Mouse (Mus musculus): ENCODE measurements around the gene Appbp2. TPM values are rescaled to one million over a fixed set of nuclear protein-coding genes. Genes with fewer than 3 reads are reported as not detected.

The Appbp2 gene
- polyA plus RNA-seq, 1 experiment from 2014 or later = 37.3 TPM

DNA sequence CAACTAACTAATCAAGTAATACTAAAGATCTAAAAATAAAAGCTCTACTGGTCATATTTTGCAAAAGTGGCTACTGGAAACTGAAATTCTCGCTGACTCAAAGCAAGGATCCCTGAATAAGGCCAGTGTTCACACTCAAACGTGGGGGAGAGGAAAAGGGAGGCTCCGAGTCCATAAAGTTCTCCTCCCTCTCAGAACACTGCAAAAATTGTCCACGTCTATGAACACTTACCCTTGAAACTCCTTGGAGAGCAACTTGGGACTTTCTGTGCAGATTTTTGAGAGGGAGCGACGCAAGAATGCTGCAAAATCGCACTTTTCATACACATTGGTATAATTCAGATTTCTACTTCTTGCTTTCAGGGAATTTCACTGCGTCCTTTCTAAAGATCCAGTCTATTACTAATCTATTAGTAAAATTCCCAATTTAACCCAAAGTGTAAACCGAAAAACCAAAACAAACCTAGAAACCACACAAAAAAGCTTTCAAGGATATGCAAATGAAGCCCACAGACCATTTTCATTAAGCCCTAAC is 1.2 kb downstream of the Appbp2 start:
- CTCF ChIA-PET = interaction anchor here (0.8 to 1.6 kb wide), 2 partner anchors 17 to 24 kb away, joined by 3 to 5 read pairs; no protein-coding TSS in a partner anchor
- in situ Hi-C loops (cut with MboI; ENCODE audit: low pct_unique_long_range_greater_than_20kb) = no loop called here
- no peaks in the 10 kb centered on the region for H3K27me3 ChIP-seq
- TF ChIP-seq CTCF (IDR thresholded peaks at IDR 0.05) = no peak
- POLR2A ChIA-PET = interaction anchor here (0.7 to 1.4 kb wide), 5 partner anchors 9 to 95 kb away, joined by 3 to 5 read pairs (median 4); no protein-coding TSS in a partner anchor
- DNase-seq (ENCODE audit: low read depth, low spot score) = no peak
- no peak for ATAC-seq

GRCm38 (mm10) chr11:85223248-85223647 is 11.7 kb downstream of the Appbp2 start:
- peak; percentile 69 for ATAC-seq
- ChIA-PET CTCF (interaction anchor here (1.3 to 3.2 kb wide), 3 partner anchors 8 to 21 kb away, joined by 3 to 8 read pairs (median 3); no protein-coding TSS in a partner anchor), POLR2A (interaction anchor here (0.8 to 1.1 kb wide), 2 partner anchors 10 to 11 kb away, joined by 3 read pairs; no protein-coding TSS in a partner anchor)
- TF ChIP-seq CTCF (IDR thresholded peaks at IDR 0.05) = no peak
- H3K27me3 ChIP-seq = no peaks in the 10 kb centered on the region
- DNase-seq (ENCODE audit: low read depth, low spot score) = peak; percentile 55
- in situ Hi-C loops (cut with MboI; ENCODE audit: low pct_unique_long_range_greater_than_20kb) = no loop called here

DNA sequence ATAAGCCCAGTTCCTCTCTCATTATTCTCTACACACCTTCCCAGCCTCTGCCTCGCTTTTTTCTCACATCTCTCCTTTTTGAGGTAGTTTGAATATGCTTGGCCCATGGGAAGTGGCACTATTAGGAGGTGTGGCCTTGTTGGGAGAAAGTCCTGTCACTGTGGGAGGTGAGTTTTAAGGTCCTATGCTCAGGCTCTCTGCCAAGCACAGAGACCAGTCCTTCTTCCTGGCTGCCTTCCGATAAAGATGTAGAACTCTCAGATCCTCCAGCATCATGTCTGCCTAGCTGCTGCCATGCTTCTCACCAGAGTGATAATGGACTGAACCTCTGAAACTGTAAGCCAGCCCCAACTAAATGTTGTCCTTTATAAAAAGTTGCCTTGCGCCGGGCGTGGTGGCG is 12.4 kb downstream of the Appbp2 start:
- no peaks in the 10 kb centered on the region for H3K27me3 ChIP-seq
- TF ChIP-seq CTCF (IDR thresholded peaks at IDR 0.05) = no peak
- in situ Hi-C loops (cut with MboI; ENCODE audit: low pct_unique_long_range_greater_than_20kb) = no loop called here
- DNase-seq (ENCODE audit: low read depth, low spot score) (no peak), ATAC-seq (no peak)
- ChIA-PET POLR2A (interaction anchor here (0.8 kb wide), 1 partner anchor 12 kb away, joined by 3 read pairs; no protein-coding TSS in a partner anchor), CTCF (interaction anchor here (3.2 kb wide), 1 partner anchor 20 kb away, joined by 8 read pairs; no protein-coding TSS in a partner anchor)

- in situ Hi-C loops (cut with MboI; ENCODE audit: low pct_unique_long_range_greater_than_20kb) = no loop called here
- no peaks in the 10 kb centered on the region for H3K27me3 ChIP-seq
- CTCF ChIA-PET = interaction anchor here (1.4 kb wide), 1 partner anchor 35 kb away, joined by 3 read pairs; no protein-coding TSS in a partner anchor
- ATAC-seq (no peak), DNase-seq (ENCODE audit: low read depth, low spot score) (no peak)
- TF ChIP-seq CTCF (IDR thresholded peaks at IDR 0.05) = no peak
- POLR2A ChIA-PET = no interaction called here
Measured at GRCm38 (mm10) chr11:85219014-85219413, 15.9 kb downstream of the Appbp2 start.

- ATAC-seq = no peak
- H3K27me3 ChIP-seq = no peaks in the 10 kb centered on the region
- POLR2A ChIA-PET = interaction anchor here (0.6 kb wide), 1 partner anchor 18 kb away, joined by 3 read pairs; no protein-coding TSS in a partner anchor
- in situ Hi-C loops (cut with MboI; ENCODE audit: low pct_unique_long_range_greater_than_20kb) = no loop called here
- TF ChIP-seq CTCF (IDR thresholded peaks at IDR 0.05) = no peak
- no peak for DNase-seq (ENCODE audit: low read depth, low spot score)
- CTCF ChIA-PET = interaction anchor here (1.1 kb wide), 1 partner anchor 9 kb away, joined by 3 read pairs; no protein-coding TSS in a partner anchor
Measured at GRCm38 (mm10) chr11:85214679-85215078, 20.3 kb downstream of the Appbp2 start.

- ATAC-seq = no peak
- CTCF ChIA-PET = no interaction called here
- in situ Hi-C loops (cut with MboI; ENCODE audit: low pct_unique_long_range_greater_than_20kb) = no loop called here
- no peak for TF ChIP-seq CTCF (IDR thresholded peaks at IDR 0.05)
- no peaks in the 10 kb centered on the region for H3K27me3 ChIP-seq
- DNase-seq (ENCODE audit: low read depth, low spot score) = no peak
- POLR2A ChIA-PET = interaction anchor here (0.5 to 1.1 kb wide), 3 partner anchors 10 to 51 kb away, joined by 3 read pairs; no protein-coding TSS in a partner anchor
Measured at GRCm38 (mm10) chr11:85213215-85213614, 21.7 kb downstream of the Appbp2 start.

DNA sequence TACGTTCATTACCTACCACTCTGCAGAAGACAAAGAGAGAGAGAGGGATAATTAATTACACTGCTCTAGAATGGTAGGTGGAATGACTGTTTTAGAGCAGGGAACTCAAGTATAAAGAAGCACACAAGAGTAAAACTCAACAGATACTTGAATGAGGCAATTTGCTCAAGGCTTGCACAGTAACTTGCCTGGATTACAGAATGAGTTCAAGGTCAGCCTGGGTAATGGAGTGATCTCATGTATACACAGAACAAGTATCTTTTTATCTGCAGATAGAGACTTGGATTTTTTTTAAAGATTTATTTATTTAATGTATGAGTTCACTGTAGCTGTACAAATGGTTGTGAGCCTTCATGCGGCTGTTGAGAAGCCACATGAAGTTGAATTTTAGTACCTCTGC is 23.8 kb downstream of the Appbp2 start:
- no peak for TF ChIP-seq CTCF (IDR thresholded peaks at IDR 0.05)
- ChIA-PET CTCF (no interaction called here), POLR2A (no interaction called here)
- H3K27me3 ChIP-seq = no peaks in the 10 kb centered on the region
- no peak for ATAC-seq
- in situ Hi-C loops (cut with MboI; ENCODE audit: low pct_unique_long_range_greater_than_20kb) = no loop called here
- no peak for DNase-seq (ENCODE audit: low read depth, low spot score)

DNA sequence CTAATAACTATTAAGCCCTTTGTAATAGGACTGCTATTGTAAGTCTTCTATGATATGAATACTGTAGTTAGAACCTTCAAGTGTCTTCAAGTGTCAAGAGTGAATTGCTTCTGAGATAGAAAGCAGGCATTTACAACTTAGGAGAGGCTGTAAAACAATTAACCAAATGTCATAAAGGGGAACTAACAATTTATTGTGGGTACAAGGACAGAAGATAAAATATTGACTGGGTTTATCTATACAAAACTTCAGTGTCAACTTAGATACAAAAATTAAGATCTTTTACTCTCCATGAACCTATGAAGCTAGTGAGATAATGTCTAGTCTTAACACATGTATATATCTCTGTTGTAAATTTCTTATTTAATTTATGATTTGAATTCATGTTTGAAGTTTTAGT is 28.7 kb downstream of the Appbp2 start:
- no peak for TF ChIP-seq CTCF (IDR thresholded peaks at IDR 0.05)
- POLR2A ChIA-PET = no interaction called here
- ATAC-seq = no peak
- no peak for DNase-seq (ENCODE audit: low read depth, low spot score)
- in situ Hi-C loops (cut with MboI; ENCODE audit: low pct_unique_long_range_greater_than_20kb) = no loop called here
- CTCF ChIA-PET = interaction anchor here (0.8 kb wide), 1 partner anchor 12 kb away, joined by 3 read pairs; no protein-coding TSS in a partner anchor
- H3K27me3 ChIP-seq = no peaks in the 10 kb centered on the region

DNA sequence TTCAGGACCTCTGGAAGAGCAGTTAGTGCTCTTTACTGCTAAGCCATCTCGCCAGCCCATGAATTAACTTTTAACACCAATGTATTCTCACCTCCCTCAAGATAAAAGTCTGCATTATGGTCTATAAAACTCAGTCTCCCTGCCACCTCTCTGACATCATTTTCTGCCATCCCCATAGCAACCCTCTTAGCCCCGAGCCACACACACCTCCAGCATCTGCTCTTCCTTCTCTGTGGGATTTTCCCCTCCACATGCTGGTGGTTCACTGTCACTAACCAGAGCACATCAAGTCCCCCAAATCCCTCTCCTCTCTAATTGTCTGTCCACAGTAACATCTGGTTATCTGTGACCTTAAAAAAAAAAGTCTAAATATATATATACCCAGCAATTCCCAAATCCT is 36.0 kb downstream of the Appbp2 start:
- in situ Hi-C loops (cut with MboI; ENCODE audit: low pct_unique_long_range_greater_than_20kb) = no loop called here
- no peak for ATAC-seq
- ChIA-PET POLR2A (interaction anchor here (1.0 kb wide), 1 partner anchor 35 kb away, joined by 3 read pairs; no protein-coding TSS in a partner anchor), CTCF (no interaction called here)
- TF ChIP-seq CTCF (IDR thresholded peaks at IDR 0.05) = no peak
- DNase-seq (ENCODE audit: low read depth, low spot score) = no peak
- H3K27me3 ChIP-seq = no peaks in the 10 kb centered on the region

DNA sequence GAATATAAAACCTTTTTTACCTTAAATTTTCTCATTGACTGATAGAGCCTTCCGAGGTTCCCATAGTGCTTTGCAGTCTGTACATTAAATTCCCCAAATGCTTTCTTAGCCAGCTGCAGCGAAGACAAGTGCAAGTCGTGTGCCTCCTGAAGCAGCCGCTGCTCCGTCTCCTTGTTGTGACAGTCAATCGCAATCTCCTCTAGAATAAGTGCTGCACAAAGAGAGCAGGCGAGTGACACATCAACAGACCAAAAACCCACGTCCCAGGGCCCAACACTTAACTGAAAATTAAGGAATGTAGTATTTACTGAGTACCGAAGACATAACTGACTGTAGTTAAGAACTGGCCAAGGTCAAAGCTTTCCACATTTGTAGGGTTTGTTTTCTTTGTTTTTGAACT is 38.9 kb downstream of the Appbp2 start:
- no peaks in the 10 kb centered on the region for H3K27me3 ChIP-seq
- ATAC-seq (no peak), DNase-seq (ENCODE audit: low read depth, low spot score) (no peak)
- ChIA-PET CTCF (interaction anchor here (1.3 to 2.4 kb wide), 3 partner anchors 9 to 65 kb away, joined by 4 to 10 read pairs (median 4); partner anchors contain the start of gene 1700125H20Rik), POLR2A (no interaction called here)
- TF ChIP-seq CTCF (IDR thresholded peaks at IDR 0.05) = no peak
- in situ Hi-C loops (cut with MboI; ENCODE audit: low pct_unique_long_range_greater_than_20kb) = no loop called here

DNA sequence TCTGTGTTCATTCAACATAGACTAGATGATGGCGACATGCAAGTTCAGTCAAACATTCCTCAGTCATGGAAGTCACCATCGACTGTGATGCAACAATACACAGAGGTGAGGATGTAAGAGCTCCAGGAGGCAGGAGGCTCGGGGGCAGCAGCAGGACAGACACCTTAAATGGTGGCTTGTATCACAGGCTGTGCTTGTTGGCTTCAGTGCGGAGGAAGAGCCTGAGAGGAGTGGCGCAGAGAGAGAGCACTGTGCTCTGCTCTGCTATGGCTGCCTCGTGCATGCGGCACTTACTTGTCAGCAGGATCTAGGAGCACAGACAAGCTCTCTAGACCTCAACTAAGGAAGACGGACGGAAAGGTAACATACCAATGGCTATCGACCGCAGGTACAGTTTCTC is 40.7 kb downstream of the Appbp2 start:
- no peaks in the 10 kb centered on the region for H3K27me3 ChIP-seq
- in situ Hi-C loops (cut with MboI; ENCODE audit: low pct_unique_long_range_greater_than_20kb) = no loop called here

More for the DNA sequence above, 40.7 kb downstream of the Appbp2 start:
- ChIA-PET POLR2A (no interaction called here), CTCF (interaction anchor here (0.8 to 2.4 kb wide), 2 partner anchors 12 to 67 kb away, joined by 3 to 10 read pairs; no protein-coding TSS in a partner anchor)
- DNase-seq (ENCODE audit: low read depth, low spot score) (no peak), ATAC-seq (no peak)
- TF ChIP-seq CTCF (IDR thresholded peaks at IDR 0.05) = no peak

Data from Patski (cell line).